Mouse (Mus musculus): Measurements from ENCODE around the gene Sypl.

Gene Sypl

DNA sequence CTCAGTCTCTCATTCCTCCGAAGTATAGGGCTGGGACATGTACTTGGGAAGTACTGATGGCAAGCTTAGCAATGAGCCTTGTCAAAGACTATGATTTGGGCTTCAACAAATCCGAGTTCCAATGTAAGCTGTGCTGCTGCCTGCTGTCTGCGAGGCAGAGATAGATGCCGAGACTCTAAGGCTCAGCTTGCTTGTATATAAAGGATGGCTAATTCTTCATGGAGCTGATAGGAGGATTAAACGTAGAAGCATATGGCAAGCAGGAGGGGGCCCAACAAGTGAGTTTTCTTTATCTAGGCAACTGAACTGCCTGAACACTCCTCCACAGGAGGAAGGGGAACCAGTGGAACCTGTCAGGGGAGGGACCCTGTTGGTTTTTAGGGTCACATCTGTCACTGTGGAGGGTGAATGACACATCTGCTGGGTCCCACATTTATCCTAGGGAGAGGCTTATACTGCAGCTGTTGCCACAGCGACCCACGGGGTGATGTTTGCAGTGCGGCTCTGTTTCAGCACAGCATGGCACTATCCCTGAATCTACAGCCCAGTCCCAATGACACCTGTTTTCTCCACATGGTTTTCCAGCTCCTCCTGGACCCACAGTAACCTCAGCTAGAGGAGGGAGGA lies 49.8 kb downstream of the Sypl start:
- DNase-seq (ENCODE audit: low spot score): no peak

DNA sequence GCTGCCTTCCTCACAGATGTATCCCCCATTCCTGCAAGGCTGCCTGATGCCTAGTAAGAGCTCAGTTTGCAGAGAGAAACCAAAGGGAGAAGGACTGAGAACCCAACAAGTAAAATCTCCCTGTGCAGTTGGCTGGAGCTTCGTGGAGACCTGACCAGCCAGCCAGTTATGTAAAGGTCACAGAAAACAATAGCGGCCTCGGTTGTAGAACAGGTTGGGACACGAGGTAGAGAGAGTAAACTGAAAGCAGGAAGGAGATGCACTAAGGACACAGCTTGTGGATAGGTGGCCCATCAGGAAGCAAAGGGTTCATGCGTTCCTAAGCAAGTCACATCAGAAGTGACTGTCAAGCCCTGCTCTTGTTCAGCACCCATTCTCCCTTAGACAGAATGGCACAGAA lies 52.2 kb downstream of the Sypl start:
- no peak for DNase-seq (ENCODE audit: low spot score)

DNA sequence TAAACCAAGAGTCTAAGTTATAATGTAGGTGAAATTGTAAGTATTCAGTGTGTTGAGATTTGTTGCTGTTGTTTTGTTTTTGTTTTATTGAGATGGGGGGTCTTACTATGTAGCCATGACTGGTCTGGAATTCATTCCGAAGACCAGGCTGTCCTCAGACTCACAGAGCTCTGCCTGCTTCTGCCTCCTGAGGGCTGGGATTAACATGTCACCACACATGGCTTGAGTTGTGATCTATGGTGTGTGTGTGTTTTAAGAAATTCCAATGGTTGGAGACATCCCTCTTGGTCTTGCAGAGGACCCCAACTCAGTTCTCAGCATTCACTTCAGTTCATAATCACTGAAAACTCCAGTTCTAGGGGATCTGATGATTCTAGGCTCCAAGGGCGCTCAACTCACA lies 53.5 kb downstream of the Sypl start:
- DNase-seq (ENCODE audit: low spot score): no peak

DNA sequence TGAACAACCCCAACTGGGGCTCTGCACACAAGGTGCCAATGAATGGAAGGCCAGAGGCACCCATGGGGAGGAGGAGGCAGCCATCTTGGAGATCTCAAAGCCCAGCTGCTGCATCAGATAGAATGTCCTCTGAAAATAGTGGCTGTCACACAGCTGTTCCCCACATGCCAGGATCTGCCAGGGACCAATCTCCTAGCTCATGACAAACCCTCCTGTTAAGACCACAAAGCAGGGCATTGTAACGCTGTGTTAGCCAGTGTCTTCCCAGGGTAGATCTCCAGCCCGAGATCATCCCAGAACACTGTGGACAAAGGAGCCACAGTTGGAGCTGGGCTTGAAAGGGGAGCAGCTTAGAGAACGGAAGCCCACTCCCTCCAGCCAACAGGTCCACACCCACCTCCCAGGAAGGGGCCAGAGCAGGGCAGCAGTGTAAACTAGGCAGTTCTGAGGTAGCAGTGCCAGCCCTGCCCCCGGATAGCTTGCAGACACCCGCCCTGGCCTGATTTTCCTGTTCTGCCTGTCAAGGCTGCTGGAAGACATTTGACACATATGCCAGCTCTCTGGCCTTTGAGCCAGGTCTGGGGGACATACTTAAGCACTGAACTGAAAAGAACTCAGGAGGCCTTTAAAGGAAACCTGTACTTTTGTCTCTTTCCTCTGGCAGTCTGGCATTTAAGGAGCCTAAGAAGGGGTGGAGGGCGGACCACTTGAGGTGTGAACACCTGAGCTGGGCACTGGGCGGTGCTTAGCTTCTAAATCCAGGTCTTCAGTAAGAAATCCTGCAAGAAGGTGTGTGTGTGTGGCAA lies 54.8 kb downstream of the Sypl start:
- peak; percentile 78 for DNase-seq (ENCODE audit: low spot score)

DNA sequence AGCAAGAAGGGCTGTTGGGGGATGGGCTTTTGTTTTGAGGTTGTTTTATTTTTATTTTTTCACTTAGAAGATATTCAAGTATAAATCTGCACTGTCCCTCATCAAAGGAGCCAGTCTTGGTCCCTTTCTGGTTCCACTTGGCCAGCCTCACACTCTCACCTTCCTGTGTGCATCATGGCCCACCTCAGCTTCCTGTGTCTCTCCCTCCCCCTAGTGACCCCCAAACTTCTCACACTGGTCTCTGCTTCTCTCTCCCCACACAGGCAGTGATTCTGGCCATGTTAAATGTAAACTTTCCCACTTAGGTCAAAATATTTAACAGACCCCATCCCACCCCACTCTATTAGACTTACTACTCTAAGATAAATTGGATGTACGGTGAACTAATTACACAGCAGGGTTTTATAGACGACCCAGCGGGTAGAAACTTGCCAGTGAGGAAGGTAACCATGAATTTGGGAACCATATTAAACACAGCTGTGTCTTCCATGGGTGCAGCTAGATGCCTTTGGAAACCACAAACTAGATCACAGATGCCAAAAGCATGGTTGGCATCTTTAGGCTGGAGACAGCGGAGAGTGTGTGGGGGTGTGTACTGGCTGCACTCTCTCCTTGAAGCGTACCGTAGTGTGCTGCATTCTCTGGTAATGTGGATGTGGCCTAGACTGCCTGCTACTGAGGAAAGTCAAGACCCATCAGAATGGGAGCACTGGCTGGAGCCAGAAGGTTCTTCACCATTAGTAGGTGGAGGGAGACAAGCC lies 55.7 kb downstream of the Sypl start:
- DNase-seq (ENCODE audit: low spot score): no peak

DNA sequence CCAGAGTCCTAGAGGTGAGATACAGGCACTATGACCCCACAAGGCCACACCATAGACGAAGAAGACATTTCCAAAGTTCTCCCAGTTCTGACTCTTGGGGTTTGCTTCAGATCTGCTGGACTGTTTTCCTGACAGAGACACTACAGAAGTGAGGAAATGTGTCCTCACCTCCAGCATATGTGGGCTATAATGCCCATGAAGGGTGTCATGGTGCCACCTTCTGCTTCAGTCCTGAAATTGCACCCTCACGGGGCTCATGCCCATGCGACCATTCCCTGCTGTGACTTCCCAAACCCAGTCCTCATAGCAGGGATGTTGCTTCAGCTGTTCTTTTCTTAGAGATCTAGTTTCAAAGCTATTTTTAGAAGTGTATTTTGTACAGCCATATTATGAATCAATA lies 56.3 kb downstream of the Sypl start:
- DNase-seq (ENCODE audit: low spot score): no peak

DNA sequence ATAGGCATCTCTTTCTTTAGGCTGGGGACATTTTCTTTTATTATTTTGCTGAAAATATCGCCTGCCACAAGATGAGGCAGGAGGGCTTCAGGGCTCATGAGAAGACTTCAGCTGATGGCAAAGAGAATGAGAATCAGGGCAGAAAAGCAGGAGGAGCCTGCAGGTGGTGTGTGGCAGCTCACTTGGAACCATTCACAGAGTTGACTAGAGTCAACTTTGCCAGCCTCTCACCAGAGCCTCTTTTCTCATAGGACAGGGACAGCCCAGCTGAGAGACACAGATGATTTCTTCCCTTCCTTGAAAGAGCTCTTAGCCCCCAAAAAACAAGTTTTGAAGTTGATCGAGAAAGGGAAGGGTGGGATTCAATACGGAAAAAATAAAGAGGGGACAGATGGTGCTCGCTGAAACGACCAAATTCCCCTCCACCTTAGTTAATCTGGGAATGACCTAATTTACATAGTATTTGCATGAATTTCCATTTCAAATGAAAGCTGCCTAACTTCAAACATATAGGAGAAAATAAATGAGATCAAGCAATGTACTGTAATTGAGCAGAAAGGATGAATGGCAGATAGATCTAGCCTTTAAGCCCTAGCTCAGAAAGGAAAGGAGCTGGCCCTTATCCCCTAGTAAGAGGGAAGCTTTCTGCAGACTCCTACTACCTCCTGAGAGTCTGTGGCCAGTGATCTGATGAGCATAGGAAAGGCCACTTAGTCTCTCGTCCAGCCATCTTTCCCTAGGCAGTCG lies 60.5 kb downstream of the Sypl start:
- DNase-seq (ENCODE audit: low spot score): no peak

DNA sequence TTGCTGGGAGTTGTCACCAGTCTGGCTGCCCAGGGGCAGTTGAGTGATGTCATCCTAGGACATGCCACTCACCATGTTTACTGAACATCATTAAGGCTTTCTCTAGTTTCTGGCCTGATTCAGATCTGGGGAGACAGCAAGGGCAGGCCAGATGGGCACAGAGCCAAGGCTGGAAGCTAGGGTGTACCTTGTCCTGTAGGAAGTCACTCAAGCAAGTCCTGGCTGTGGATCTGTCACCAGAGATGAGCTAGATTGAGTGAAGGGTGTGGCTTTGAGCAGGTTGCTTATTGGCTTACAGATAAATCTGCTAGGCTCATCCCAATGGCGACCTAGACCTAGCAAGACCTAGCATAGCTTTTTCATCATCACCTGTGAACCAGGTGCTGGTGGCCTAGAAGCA lies 61.4 kb downstream of the Sypl start:
- DNase-seq (ENCODE audit: low spot score): no peak

DNA sequence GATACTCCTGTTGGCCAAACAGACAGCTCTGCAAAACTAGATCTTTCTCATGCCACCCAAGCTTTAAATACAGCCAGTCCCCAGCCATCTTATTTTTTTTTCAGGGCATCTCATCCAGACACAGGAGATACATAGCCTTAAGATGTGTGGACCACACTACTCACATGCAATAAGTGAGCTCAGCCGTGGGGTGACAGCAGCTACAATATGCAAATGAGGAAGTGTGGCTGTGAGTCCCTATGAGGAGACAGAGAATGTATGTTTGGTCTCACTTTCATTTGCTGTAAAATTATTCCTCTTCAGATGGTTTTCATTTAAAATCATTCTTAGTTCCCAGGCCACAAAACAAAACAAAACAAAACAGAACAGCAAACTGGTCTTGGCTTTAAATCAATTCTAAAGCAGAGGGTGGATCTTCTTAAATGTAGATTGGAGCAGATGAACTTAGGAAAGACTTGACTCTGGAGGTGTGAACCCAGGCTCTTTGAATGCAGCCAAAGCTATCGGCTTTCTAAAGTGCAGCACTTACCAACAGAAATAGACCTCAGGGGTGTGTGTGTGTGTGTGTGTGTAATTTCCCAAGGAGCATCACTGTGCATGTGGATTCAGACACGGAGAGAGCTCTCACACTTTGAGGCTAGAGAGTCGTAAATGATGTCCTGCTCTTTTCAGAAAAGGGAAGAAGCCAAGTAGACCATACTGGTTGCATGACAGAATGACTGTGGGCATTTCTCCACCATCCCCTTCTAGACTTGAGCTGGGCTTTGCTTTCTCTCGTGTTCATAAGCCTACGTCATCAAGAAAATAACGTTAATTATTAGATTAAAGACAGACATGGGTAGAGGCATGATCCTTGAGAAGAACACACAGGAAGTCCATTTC lies 63.4 kb downstream of the Sypl start:
- no peak for DNase-seq (ENCODE audit: low spot score)

DNA sequence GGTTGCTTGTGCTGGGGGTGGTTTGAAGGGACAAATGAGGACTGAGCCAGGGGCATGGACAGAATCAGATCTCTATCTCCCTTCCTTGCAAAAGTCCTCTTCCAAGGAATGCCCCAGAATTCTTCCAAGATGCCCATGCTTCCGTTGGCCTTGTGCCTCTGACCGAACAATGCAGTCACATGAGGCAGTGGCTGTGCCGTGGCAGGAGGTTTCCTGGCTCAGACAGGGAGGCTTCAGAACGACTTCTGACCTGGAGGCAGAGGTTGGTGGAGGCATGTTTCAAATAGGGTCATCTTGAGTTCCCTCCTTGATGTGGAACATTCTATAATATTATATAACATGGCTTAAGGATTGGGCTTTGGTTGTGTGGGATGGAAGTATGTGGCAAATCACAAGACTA lies 64.9 kb downstream of the Sypl start:
- DNase-seq (ENCODE audit: low spot score): no peak

DNA sequence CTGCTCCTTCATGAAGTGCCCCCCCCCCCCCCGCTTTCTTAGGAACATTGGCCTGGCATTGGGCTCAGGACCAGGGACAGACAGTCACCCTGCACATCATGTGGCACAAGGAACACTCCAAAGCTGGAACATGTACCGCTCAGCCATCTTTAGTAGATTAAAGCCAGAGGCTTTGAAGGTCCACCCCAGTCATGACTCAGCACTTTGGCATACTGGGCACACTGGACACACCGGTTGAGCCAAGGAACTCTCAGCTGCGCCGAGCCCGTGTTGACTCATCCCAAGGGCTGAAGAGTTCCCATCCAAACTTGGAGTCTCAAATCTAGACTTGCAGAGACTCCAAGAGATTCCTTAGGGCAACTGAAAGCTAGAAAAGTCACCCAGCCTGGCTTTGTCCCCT lies 66.3 kb downstream of the Sypl start:
- peak; percentile 72 for DNase-seq (ENCODE audit: low spot score)

DNA sequence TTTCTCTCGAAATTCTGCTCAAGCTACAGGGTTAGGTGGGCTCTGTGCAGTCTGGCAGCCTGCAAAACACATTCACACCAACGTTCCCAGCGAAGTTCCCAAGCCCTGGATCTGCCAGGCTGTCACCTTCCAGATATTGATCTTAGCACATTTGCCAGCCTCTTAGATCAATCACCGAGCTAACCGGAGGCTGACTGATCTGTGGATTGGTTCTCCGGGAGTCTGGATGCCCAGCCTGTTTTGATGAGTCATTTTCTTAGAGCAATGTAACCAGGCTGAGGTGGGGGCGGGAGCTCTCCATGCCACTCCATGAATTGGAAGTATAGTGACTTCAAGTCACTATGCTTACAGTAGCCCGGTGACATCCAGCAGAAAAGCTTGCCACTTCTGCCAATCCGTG lies 67.4 kb downstream of the Sypl start:
- no peak for DNase-seq (ENCODE audit: low spot score)

DNA sequence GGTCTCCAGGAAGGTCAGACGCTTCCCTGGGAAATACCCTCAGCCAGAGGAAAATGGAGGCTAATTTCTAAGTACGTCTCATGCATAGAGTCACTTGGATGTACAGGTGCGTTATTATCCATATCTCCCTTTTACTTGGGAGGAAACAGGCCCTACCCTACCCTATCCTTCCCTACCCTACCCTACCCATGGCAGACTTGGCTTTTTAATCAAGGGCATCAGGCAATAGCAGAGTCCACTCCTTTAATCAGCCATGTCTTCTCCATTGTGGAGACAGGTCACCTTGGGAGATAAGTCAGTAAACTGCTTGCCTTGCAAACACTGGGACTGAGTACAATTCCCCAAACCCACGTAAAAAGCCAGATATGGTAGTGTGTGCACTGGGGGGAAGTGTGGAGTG lies 68.1 kb downstream of the Sypl start:
- DNase-seq (ENCODE audit: low spot score): no peak

DNA sequence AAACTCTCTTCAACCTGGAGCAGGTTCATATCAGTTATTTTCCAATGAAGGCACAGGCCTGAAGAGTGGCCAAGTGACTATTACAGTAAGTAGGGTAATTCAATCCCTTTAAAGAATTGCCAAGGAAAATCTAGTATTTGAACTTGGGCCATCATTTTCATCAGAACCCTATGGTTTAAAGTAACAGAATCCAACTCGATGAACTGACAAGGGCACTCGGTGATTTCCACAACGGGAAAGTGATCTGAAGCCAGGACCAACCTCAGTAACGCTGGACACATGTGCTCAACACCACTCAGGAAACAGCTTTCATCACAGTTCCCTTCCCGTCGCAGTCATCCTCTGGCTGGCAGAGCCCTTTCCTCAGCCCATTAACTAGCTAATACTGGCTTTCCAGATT lies 70.8 kb downstream of the Sypl start:
- DNase-seq (ENCODE audit: low spot score): no peak

DNA sequence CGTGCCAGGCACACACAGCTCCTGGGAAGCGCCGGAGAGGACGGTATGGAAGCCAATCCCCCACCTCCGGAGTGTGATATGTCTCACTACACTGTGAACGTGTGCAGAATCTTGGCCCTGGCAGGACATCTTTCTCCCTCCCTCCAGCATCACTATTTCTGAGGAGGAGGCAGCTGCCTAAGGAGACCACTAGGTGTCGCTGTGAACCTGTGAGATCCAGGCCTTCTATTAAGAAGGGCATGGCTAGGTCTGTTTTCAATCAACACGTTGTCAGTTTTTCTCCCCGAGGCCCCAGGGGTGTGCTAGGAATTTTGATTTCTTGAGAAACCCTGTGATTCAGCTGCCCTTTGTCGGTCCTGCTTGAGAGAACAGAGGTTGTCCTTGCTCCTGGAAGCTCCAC lies 73.4 kb downstream of the Sypl start:
- DNase-seq (ENCODE audit: low spot score): peak; percentile 79

DNA sequence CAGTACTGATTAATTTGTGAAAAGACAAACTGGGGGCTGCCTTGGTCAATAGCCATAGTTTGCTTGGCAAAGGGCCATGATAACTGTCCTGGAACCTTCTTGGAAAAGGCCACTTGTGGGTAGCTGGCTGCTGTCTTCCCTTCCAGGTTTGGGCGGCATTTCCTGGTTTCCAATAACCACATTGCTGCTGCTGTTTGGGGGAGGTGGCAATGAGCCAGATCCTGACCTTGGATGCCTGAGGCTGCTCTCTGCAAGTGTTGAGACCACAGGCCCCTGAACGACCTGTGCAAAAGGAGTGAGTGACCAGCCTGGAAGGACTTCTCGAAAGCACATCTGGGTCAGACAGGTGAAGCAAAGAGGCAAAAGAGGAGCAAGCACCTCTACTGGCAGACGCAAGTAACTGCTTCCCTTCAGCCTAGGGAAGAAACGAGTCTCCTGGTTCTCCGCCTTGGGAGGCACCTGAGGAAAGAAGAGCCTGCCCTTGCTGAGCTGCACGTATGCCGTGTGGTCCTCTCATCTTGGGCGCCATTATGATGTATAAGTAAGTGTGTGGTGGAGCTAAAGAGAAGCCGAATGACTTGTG lies 74.5 kb downstream of the Sypl start:
- no peak for DNase-seq (ENCODE audit: low spot score)

DNA sequence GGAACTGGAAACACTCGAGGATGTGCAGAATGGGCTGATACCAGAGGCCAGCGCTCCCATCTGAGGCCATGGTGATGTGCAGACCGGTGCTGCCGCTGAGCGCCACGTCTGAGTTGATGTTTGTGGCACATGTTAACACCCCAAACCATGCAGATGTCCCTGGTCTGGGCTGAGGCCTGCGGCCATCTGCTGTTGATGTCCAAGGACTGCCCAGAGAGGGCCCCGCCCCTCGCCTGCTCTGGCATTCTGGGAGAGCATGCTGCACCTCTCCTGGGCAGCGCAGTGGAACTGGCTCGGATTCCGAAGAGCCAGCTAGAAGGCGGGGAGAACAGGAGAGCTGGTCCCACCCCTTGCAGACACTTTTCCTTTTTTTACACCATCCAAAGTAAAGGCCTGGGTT lies 75.0 kb downstream of the Sypl start:
- DNase-seq (ENCODE audit: low spot score): no peak

Measured in urinary bladder, postnatal 25 days (tissue).